Mouse (Mus musculus) bone marrow macrophage, adult 2 months (primary cell): ENCODE data around the gene Ube2z. TPM values are rescaled to one million over a fixed set of nuclear protein-coding genes. Genes with fewer than 3 reads are reported as not detected.

ENCODE experiments used
- H3K27ac ChIP-seq: 2 replicates; pipeline ENCODE4 v1.5.1; 2012; ENCODE audit warnings: low read depth, low read length; ENCODE audit not compliant: insufficient read depth
- H3K4me1 ChIP-seq: 2 replicates; pipeline ENCODE4 v1.6.1; 2012; ENCODE audit warnings: low read length; ENCODE audit not compliant: control insufficient read depth, insufficient read depth
- H3K4me3 ChIP-seq: 2 replicates; pipeline ENCODE4 v1.5.1; 2012; ENCODE audit warnings: mild to moderate bottlenecking, low read length, moderate library complexity; ENCODE audit not compliant: insufficient read depth
- CTCF ChIP-seq: IDR thresholded peaks from 2 replicates; pipeline ENCODE4 v1.5.1; 2012; ENCODE audit warnings: low read depth, mild to moderate bottlenecking, low read length, moderate library complexity
- POLR2A ChIP-seq: IDR thresholded peaks from 2 replicates; pipeline ENCODE4 v1.6.1; 2012; ENCODE audit warnings: mild to moderate bottlenecking, low read depth, low read length, borderline replicate concordance
- polyA plus RNA-seq: library from polyadenylated mRNA; stranded (reverse); fragments of >200 nt; gene quantifications from 2 replicates; pipeline ENCODE4 v1.2.4, GENCODE M21; 2012; ENCODE audit not compliant: missing spikeins, insufficient read depth, insufficient read length

Ube2z gene
- polyA plus RNA-seq, 1 experiment, result 43.6 TPM

DNA sequence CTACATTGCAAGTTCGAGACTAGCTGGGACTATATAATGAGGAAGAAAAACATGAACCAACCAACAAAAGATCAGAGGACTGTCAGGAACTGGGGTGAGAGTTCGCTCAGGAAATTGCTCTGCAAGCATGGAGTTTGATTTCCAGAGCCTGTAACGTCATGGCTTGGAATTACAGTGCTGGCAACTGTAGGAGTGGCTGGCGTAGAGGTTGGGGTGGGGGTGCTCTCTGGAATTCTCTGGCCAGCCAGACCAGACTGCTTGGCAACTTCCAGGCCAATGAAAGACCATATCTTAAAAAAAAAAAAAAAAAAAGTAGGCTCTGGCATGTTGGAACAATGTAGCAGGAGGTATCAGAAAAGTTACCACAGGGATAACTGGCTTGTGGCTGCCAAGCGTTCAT lies 15.5 kb upstream of the Ube2z start:
- Histone ChIP-seq H3K4me3 (no peak overlapping the region), H3K4me1 (peaks cover 7% of the 10 kb centered on the region), H3K27ac (no peak overlapping the region)
- TF ChIP-seq POLR2A, result no peak
- TF ChIP-seq CTCF, result no peak

DNA sequence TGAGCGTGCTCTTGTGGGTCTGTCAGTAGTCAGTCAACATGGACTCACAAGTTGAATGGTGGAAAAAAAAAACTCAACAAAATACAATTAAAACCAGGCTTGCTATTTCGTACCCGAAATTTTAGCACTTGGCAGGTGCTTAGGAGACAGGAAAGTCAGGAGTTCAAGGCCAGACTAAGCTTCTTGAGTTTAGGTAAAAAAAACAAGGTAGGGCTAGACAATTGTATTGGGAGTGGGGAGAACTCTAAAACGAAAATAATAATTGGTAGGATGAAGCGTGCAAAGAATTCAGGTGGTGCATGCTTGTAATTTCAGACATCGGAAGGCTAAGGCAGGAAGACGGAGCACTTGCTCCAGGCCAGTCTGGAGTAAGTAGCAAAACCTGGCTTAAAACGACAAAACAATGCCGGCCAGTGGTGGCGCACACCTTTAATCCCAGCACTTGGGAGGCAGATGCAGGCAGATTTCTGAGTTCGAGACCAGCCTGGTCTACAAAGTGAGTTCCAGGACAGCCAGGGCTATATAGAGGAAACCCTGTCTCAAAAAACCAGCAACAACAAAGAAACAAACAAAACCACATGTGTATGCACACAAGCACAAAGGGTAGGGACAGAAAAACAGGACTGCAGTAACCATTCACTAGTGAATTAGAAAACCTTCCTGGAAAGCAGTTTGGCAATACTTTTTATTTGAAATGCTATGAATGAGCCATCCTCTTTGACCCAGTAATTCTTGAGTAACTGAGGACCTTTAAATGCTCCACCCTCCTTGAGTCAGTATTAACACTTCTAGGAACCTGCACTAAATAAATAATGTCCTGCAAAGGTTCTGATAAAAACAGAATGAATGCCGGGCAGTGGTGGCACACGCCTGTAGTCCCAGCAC lies 11.3 kb upstream of the Ube2z start:
- peak overlapping the region; percentile 73 for H3K27ac ChIP-seq
- peaks cover 14% of the 10 kb centered on the region for H3K4me1 ChIP-seq
- peak overlapping the region; percentile 59 for H3K4me3 ChIP-seq
- no peak for TF ChIP-seq POLR2A
- no peak for TF ChIP-seq CTCF

DNA sequence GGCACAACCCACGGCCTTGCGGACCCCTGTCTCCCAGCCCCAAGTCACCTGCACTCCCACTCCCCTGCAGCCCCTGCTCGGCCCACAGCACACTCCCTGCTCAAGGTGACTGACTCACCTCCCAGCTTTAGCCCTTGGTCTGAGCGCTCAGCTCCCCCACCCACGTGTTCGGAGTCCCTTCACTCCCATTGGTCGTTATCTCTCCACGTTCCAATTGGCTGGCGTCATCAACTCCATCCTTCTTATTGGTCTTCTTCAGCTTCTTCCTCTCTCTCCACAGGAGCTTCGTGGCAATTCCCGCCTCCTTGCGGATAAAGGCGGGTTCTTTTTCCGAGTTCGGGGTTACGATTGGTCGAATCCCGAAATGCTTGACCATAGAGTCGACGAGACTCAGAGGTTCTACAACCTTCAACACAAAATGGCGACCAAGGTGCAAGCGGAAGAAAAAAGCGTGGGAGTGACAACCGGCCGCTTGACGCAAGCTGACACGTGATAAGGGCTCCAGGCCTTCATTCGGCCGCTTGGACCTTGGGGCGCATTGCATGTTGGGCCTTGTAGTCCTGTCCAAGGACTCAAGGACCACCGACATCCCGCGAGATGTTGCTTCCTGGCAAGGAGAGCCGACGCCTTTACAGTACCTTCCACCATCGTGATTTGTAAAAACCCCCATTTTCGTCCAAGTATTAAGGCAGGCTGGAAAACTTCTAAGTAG lies 10.5 kb upstream of the Ube2z start, which contains the start of gene Atp5g1:
Gene Atp5g1, minus strand, starts transcription at position 162 of the 712 bp plus-strand sequence.
- TF ChIP-seq POLR2A, result no peak
- TF ChIP-seq CTCF, result no peak
- Histone ChIP-seq H3K4me1 (peaks cover 14% of the 10 kb centered on the region), H3K4me3 (peak within 1 kb of the TSS; percentile 75), H3K27ac (peak within 1 kb of the TSS; percentile 73)

DNA sequence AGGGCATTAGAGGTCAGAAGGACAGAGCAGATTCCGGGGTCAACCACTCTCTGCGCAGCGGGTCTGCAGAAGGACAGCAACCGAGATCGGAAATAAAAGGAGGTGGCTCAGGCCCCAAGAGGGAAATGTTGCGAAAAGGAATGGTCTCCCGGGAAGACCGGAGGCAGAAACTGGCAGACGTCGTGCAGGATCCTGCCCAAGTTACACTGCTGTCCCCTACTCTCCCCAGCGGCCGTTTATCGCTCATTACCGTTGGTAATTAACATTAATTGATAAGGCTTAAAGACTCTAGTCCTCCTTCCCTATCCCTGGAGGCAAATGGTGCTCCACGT lies 10.0 kb upstream of the Ube2z start:
- TF ChIP-seq POLR2A, result no peak
- no peak for TF ChIP-seq CTCF
- H3K27ac ChIP-seq, result peak overlapping the region; percentile 40
- peak overlapping the region; percentile 75 for H3K4me3 ChIP-seq
- H3K4me1 ChIP-seq, result peaks cover 14% of the 10 kb centered on the region

DNA sequence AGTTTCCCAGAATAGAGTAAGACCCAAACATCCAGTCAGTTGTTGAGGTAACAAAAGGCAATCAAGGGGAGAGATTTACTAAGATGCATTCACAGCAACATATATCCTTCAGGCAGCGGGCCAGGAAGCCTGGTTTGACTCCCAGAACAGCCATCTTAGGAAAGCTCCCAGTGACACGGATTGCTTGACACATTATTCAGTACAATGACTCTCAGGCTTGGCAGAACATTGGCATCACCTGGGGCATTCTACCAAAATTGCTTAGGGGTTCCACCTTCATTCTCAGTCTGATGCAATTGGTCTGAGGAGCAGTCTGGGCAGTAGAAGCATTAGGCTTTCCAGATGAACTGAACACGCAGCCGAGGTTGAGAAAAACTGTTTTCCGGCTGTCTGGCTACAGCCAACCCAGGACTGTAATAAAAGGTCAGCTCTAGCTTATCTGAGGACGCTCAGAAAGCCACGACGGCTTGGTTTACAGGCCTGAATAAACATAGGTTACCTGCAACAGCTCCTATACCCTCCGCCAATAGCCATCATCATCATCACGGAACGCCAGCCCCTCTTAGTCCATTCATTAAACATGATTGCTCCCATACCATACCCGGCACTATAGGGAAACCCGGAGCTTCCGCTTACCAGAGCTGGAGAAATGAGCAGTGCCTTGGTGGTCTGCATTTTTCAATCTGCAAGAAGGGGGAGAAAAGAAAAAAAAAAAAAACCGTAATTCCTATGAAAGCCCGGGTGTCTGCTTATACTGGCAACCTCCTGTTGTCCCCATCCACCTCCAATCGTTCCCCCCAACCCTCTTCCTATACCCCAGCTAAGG lies 9.4 kb upstream of the Ube2z start:
- H3K4me3 ChIP-seq, result peak overlapping the region; percentile 75
- no peak for TF ChIP-seq CTCF
- peak overlapping the region; percentile 40 for H3K27ac ChIP-seq
- peaks cover 14% of the 10 kb centered on the region for H3K4me1 ChIP-seq

DNA sequence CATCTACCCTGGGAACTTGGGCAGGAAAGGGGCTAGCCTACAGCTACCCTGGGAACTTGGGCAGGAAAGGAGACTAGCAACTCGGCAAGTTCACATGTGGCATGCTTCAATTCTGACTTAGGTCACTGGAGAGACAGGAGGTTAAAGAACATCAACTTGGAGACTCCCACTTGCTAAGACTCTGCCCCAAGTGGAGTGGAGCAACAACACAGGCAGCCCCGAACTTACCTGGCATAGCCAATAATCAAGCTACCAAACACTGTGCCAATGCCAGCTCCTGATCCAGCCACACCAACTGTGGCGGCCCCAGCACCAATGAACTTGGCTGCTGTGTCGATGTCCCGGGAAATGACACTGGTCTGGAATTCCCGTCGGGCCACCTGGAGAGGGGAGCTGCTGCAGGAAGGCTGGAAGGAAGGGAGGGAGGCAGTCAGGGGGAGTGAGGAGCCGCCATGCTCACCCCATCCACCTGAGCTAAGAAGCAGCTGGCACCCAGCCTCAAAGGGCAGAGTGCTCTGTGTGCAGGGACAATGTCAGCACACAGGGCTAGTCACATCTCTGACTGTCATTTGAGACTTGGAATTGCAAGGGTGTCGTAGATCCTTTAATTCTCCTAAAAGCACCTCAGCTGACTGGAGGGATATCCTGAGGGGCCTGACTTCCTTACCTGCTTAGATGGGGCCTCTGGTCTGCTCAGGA lies 8.3 kb upstream of the Ube2z start:
- Histone ChIP-seq H3K4me3 (no peak overlapping the region), H3K27ac (no peak overlapping the region), H3K4me1 (peaks cover 15% of the 10 kb centered on the region)
- no peak for TF ChIP-seq CTCF
- no peak for TF ChIP-seq POLR2A

DNA sequence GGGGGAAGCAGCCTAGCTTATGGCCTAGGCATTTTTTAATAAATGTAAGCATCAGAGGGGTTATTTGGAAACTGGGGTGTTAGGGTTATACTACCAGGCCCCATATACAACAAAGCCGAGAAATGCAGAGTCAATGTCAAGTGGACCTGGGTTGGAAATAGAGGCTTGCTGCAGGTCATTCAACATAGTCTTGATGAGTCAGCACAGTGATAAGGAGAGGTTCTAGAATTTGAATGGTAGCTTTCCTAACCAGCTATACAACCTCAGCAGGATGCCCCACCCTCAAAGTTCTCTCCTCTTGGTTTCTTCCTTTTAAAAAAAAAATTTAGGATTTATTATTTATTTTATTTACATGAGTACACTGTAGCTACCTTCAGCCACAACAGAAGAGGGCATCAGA lies 5.8 kb upstream of the Ube2z start:
- H3K27ac ChIP-seq, result no peak overlapping the region
- no peak for TF ChIP-seq CTCF
- peaks cover 10% of the 10 kb centered on the region for H3K4me1 ChIP-seq
- H3K4me3 ChIP-seq, result no peak overlapping the region

DNA sequence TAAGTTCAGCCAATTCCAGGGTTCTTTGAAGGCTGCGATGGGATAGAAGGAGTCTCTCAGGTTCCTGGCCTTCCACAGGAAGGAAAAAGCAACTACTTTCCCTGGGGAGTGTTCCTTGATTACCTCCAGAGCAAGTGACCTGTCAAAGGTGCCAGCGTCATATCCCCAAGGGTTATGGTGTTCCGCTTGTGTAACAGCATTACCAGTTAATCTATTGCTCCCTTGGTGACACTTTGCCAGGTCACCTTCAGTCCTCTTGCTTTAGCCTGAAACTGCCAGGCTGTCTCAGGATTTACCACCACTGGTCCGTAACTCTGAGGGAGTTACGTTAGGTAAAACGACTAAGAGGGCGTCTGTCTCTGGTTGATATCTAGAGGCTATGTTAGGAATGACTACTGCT lies 5.2 kb upstream of the Ube2z start:
- H3K27ac ChIP-seq, result no peak overlapping the region
- TF ChIP-seq POLR2A, result no peak
- TF ChIP-seq CTCF, result no peak
- H3K4me1 ChIP-seq, result peaks cover 14% of the 10 kb centered on the region
- H3K4me3 ChIP-seq, result no peak overlapping the region

DNA sequence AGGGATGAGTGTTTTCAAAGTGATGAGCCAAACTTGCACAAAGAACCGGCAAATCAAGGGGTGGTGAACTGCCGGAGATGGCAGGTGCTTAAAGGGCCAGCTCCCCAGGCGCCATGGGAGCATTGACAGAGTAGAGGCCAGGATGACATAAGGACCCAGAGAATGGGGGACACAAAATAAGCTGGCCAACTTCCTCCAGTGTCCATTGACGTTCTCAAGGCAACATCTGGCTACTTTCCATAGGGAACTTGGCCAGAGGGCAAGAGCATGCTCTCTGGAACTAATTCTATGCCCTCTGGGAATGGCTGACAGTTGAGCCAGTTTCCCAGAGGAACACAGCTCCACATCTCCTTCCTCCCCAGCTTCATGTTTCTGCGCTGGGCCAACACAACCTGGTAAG lies 3.0 kb upstream of the Ube2z start:
- Histone ChIP-seq H3K4me1 (peaks cover 8% of the 10 kb centered on the region), H3K27ac (no peak overlapping the region), H3K4me3 (no peak overlapping the region)
- TF ChIP-seq POLR2A, result no peak
- no peak for TF ChIP-seq CTCF
